Mouse (Mus musculus) olfactory bulb, adult 2 months (tissue): ENCODE measurements around the gene Hdac1.

Source experiments
- CTCF ChIP-seq: fragments of 200-500 bp; IDR thresholded peaks from 2 replicates; pipeline ENCODE4 v1.5.1; 2012; ENCODE audit warnings: low read depth, mild to moderate bottlenecking, low read length, moderate library complexity; ENCODE audit not compliant: insufficient read depth
- POLR2A ChIP-seq: fragments of 200-500 bp; IDR thresholded peaks from 2 replicates; pipeline ENCODE4 v1.6.1; 2012; ENCODE audit warnings: mild to moderate bottlenecking, low read depth, low read length, moderate library complexity; ENCODE audit not compliant: insufficient read depth

DNA sequence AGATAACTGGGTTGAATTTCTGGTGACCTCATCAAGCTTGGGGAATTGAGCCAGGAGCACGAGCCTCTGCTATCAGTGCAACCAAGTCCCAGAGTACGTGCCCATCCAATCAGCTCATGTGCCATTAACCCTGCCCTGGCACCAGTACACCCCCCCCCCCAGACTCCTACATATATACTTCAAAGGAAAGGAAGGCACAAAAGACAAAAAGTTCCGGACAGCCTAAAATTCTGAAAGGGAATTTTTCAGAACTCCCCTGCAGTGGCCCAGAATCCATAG is 34.3 kb downstream of the Hdac1 start:
- TF ChIP-seq CTCF (no peak), POLR2A (no peak)
